Mouse (Mus musculus): ENCODE measurements around the gene Sytl3.

Sytl3 gene

DNA sequence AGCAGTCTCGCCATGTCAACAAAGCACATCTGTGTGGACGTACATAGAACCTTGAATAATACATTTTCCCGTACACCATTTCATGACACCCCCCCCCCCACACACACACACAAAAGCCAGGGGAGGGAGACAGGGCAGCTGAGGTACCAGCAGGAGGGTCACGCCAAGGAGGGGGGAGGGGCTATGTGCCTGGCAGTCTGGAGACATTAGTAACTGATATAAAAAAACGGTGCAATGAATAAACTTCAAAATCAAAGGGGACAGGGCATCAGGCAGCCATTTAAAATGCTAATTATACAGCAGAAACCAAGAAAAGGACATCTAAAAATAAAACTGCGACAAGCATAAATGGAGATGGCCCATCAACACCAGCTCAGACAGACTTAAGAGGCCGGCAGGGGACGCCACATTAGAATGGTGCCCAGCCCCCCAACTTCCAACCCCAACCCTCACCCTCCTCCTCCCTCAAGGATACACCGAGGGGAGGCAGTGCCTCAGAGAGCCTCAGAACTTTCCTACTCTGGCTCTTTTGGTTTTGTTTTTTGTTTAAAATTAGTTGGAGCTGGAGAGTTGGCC lies 100.9 kb downstream of the Sytl3 start:
- no peak for DNase-seq

DNA sequence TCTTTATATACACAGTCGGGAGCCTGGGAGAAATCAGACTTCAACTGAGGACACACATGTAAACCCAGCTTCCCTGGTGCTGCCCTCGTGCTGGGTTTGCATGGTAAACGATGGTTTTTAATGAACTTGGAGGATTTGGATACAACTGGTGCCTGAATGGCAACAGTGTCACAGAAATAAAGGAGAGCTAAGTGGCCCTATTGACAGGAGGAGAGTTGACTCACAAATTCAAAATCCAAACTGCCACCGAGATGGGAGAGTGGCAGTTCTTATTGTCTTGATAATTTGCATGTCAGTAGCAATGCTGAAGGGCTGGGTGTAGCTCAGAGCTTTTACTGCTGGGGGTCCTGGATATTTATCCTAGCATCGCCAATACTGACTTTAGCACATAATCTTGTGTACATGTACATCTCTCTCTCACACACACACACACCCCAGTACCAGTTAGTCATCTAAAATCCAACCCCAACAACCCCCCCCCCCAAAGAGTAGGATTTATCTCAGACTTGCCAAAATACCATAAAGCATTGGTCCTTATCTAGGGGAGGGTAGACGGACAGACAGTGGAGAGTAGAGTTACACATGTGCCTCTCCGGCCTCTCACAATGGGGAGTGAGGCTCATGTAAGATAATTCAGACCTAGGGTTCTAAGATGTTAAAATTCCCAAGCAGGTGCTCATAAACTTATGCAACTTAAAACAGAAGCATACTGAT lies 104.8 kb downstream of the Sytl3 start:
- DNase-seq, result no peak

- no peak for DNase-seq
Measured at GRCm38 (mm10) chr17:6764227-6764593, 105.3 kb downstream of the Sytl3 start.

GRCm38 (mm10) chr17:6764730-6765129 lies 105.8 kb downstream of the Sytl3 start:
- DNase-seq, result no peak

DNA sequence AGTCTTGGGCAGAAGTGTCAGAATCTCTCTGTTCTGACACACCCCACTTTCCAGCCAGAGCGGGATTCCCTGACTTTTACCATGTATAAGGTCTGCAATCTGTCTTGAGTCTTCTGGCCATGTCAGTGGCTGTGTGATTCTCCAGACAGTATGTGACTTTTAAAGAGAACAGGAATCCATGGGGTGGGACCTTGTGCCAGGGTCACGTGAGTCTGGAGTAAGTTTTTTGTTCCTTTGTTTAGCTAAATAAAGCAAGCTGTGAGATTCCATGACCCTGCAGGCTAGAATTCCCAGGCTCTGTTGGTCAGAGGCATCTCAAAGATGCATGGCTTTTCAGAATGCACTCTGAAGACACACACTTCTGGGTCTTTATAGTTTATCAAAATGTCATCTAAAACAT lies 107.0 kb downstream of the Sytl3 start:
- no peak for DNase-seq

DNA sequence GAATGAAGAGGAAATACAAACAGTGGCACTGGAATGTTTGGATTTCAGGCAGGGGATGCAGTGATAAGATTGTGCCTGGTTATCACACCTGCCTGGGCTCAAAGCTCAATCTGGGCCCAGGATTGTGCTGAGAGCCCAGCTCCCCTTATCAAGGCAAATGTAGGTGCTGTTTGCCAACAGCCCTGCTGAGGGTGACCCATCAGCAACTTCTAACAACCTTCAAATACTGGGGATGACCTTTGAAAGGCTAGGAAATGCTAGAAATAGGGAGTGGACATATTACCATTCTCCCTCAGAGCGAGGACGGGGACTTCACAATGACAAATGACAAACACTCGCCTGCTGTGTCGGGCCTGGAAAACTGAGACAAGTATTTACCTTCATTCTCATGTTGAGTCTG lies 107.9 kb downstream of the Sytl3 start:
- no peak for DNase-seq

DNA sequence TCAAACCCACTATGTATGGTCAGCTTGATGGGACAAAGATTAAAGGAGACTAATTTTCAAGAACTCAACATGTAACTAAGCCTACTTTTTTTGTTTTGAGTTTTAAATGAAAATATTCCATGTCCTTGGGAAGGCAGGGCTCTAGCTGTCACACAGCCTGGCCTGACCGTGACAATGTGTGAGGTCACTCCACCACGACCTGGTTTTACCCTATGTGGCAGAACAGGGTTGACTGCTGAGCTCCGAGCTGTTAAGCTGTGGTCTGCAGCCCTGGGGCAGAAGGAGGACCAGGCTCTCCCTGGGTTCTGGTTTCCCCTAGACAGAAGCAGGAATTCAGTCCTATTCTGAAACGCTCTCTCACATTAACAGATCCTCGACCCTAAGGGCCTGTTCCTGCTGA lies 108.9 kb downstream of the Sytl3 start:
- DNase-seq, result no peak

DNA sequence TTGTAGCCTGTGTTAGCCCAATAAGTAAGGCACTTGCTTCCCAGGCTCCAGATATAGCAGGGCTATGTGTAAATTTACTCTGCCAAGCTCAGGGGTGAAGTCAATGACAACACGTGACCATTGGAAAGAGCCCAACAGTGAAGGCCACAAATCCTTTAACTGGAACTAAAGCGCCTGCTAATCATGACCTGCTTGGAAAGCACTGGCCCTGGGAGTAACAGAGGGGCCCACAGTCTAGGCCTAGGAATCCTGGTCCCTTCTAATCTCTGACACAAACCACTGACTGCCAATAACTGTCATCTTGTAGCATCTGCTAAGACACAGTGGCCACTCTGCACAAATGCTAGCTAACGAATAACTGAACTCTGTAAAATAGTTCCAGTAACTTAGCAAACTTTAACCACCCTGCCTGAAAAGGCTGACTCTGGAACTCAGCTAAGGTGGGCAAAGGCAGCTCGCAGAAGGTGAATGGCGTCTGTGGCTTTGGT lies 109.5 kb downstream of the Sytl3 start:
- no peak for DNase-seq

DNA sequence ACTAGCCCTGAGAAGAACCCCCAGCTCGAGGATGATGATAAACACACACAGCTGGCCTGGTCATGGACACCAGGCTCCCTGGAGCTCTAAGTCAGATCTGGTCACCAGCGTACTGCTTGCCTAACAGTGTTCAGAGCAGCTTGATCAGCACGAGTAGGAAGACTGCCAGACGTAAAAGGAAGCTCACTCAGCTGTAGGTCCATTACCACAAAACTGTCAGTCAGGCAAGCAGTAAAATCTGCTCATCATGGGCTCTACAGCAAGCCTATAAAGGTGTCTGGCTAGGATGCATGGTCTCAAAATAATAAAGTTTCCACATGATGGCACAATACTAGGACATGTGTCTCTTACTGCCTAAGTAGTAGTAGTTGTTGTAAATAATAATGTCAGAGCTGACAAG lies 110.7 kb downstream of the Sytl3 start:
- DNase-seq, result peak; percentile 38

- no peak for DNase-seq
Measured at GRCm38 (mm10) chr17:6771661-6772489, 113.0 kb downstream of the Sytl3 start.

- DNase-seq, result no peak
Measured at GRCm38 (mm10) chr17:6772490-6772773, 113.5 kb downstream of the Sytl3 start.

GRCm38 (mm10) chr17:6773249-6773966 lies 114.5 kb downstream of the Sytl3 start:
- no peak for DNase-seq

DNA sequence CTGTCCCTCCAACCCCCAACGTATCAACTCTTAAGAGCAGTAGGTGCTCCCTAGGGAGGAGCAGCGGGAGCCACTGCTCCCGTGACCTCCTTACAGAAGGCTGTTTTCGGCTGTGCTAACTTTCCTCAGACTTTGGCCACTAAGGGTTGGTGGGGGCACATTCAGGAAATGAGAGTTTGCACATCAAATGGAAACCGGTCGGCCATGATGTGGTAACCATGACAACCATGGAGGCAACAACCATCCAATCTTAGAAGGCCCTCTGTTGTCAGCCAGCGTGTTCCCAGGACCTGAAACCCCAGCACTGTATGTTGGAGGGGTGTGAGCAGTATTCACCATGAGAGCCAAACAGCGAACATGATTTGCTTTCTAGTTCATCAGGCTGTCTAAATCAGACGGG lies 116.3 kb downstream of the Sytl3 start:
- DNase-seq, result no peak

- no peak for DNase-seq
Measured at GRCm38 (mm10) chr17:6775671-6776070, 116.8 kb downstream of the Sytl3 start.

DNA sequence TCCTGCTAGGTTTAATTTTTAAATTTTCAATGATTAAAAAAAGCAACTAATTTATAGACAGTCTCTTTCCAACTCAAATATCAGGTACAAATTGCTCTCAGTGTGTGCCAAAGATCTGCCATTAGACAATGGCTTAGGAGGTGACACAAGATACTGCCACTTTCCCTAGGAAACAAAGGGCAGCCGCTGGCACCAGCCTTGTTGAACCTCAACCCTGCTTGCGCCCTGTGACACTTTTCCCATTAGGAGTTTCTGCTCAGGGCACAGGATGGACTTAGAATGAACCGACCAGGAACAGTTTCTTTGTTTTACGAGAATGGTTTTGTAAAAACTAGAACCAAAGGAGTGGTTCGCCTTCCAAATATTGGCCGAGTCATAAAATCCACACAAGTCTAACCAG lies 117.2 kb downstream of the Sytl3 start:
- no peak for DNase-seq

GRCm38 (mm10) chr17:6776576-6776975 lies 117.7 kb downstream of the Sytl3 start:
- DNase-seq, result no peak

DNA sequence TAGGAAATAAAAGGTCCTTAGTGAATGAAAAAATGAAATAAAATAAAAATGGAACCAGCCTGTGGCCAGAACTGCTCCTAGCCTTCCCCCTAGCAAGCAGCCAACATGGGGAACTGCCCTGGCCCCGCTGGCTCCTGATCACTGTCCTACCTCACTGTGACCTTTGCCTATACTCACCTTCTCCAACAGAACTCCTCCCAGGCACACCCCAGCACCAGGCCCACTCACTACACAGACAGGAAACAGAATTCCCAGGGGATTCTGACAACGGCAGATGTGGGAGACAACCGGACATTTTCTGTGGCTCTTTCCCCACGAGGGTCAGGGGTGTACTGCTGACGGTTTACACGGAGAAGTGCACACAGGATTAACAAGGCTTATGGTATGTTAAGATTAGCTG lies 118.2 kb downstream of the Sytl3 start:
- DNase-seq, result no peak

DNA sequence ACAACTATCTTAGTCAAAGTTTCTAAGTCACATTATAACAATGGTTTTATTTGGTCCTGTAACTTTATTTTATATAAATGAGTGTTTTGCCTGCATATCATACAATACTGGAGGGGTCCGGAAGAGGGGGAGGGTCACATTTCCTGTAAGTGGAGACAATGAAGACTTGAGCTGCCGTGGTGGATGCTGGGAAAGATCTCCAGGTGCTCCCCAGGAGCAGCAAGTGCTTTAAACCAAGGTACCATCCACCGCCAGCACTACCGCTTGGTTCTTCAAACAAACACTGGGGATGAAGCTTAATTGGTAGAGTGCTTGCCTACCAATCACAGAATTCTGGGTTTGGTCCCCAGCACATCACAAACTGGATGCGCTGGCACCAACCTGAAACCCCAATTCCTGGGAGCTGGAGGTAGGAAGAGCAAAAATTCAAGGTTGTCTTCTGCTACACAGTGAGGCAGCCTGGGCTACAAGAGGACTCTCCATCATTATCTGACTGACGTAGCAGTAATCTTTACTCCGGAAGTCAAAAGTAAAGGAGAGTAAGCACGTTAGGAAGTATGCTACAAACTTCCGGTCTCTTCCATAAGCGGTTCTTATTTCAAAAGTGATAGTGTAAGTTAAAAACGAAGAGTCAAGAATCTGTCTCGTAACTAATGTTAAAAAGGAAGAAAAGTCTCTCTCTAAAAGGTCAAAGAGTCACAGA lies 118.9 kb downstream of the Sytl3 start:
- DNase-seq, result no peak

DNA sequence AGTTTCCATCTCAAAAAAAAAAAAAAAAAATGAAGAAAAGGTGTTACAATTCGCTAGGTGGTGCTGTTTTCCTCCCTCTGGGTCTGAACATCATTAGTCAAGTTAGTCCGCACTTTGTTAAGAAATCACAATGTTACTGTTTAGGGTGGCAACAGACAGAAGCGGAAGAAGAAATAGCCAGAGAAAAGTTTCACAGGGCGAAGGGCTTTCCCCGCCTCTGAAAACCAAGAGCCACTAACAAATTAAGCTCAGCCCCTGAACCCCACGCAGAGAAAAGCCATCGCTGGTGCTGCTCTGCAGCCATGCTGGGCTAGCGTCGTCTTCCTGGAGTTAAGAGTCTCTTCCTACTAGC lies 119.4 kb downstream of the Sytl3 start:
- no peak for DNase-seq

DNA sequence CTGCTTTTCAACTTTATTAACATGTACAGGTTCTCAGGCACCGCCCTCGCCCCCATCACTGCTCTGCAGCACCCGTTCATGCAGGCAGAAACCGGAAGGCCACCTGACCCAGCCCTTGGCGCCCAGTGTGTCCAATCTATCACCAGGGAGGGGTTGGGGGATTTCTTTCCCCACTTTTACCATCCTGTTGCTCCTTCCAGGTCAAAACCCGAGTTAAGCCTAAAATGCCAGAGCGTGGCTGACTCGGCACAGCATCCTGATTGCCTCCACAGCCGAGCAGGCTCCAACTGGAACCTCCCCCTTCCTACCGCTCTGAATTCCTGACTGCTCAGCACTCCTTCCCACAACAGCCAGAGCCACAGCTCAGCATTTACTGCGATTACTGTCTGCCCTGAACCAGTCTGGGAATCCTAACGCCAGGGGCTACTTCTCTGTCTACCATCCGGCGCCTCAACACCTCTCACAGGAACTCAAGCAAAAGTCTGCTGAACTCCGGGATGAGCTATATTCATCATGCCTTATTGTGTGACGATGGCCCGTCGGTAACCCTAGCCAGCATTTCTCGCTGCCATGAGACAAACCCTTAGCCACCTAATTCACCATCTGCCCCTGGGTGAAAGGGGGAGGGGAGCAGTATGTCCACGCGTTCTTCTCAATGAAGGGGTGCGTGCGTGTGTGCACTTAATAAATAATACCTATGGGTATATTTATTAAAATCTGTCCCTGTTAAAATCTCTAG lies 120.0 kb downstream of the Sytl3 start:
- no peak for DNase-seq

- DNase-seq, result no peak
Measured at GRCm38 (mm10) chr17:6779632-6780031, 120.7 kb downstream of the Sytl3 start.

- no peak for DNase-seq
Measured at GRCm38 (mm10) chr17:6780521-6781115, 121.7 kb downstream of the Sytl3 start.
